Mouse (Mus musculus): ENCODE measurements around the gene Mctp1.
"Not testable (repeated sequence)": the region's sequence is repeated elsewhere in the genome, so short reads cannot be mapped to it uniquely, and the experiment has no call there.

Gene Mctp1

DNA sequence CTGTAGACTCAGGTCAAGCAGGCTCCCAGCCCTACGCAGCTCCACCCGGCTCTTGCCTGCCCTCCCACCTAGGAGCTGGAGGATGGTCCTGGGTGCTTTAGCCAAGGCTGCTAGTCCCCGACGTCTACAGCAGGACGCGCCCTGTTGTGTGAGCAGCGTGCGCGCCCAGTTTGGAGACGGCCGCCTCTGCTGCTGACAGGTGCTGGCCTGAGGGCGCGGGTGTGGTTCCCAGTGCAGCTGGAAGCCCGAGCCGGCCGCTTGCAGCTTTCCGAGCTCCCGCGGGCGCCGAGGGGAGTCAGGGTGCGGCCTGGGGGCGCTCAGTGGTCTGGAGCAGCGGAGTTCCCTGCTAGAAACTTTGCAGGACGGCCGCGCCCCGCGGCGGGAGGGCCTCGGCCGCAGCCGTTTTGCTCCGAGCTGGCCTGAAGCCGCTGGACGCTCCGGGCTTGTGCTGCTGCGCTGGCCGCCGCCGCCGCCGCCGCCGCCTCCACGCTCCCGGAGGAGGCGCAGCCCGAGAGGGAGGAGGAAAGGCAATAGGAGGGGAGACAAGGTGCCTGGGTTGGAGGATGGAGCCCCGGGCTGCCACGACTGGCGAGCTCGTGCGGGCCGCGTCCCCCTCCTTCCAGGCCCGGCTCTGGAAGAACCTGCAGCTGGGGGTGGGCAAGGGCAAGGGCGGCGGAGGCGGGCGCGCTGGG is at the start of gene Mctp1:
Mctp1 (plus strand) TSS at position 564 of the 692 bp plus-strand sequence.
- peak; percentile 1 for DNase-seq (ENCODE audit: low read depth, low spot score)
- H3K27me3 ChIP-seq (ENCODE audit: control insufficient read depth, insufficient read depth, low read length, poor library complexity, severe bottlenecking), result no peaks in the 10 kb centered on the region; the same call in 1 of the 2 replicates
- H3K36me3 ChIP-seq (ENCODE audit: control insufficient read depth, insufficient read depth, low read length, poor library complexity, severe bottlenecking), result no peaks in the 10 kb centered on the region

DNA sequence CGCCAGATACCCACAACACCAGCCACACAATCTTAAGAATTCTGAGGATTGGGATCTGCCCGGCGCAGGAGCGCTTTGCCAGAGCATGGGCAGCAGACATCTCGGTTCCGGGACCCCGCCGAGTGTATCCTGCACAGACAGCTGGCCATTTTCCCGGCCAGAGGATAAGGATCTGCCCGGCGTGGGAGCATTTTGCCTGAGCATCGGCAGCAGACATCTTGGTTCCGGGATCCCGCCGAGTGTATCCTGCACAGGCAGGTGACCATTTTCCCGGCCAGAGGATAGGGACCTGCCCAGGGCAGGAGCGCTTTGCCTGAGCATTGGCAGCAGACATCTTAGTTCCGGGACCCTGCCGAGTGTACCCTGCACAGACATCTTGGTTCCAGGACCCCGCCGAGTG is 38.4 kb upstream of the Mctp1 start:
- H3K27me3 ChIP-seq (ENCODE audit: control insufficient read depth, insufficient read depth, low read length, poor library complexity, severe bottlenecking); DNase-seq (ENCODE audit: low read depth, low spot score); H3K36me3 ChIP-seq (ENCODE audit: control insufficient read depth, insufficient read depth, low read length, poor library complexity, severe bottlenecking): not testable (repeated sequence)

DNA sequence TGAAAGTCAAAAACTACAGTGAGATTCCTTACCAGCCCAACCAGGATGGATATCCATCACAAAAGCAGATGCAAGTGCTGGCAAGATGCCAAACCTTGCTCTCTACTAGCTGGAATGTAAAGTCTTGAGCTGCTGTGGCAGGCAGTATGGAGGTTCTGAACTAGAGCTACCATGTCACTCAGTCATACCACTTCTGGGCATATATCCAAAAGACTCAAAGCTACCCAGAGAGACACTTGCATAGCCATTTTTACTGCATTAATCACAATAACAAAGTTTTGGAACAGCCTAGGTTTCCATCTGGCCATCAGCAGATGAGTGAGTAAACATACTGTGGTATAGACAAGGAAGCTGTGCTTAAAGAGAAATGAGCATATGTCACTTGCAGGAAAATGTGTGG is 25.6 kb upstream of the Mctp1 start:
- DNase-seq (ENCODE audit: low read depth, low spot score), result no peak
- no peaks in the 10 kb centered on the region for H3K27me3 ChIP-seq (ENCODE audit: control insufficient read depth, insufficient read depth, low read length, poor library complexity, severe bottlenecking)
- H3K36me3 ChIP-seq (ENCODE audit: control insufficient read depth, insufficient read depth, low read length, poor library complexity, severe bottlenecking), result no peaks in the 10 kb centered on the region

DNA sequence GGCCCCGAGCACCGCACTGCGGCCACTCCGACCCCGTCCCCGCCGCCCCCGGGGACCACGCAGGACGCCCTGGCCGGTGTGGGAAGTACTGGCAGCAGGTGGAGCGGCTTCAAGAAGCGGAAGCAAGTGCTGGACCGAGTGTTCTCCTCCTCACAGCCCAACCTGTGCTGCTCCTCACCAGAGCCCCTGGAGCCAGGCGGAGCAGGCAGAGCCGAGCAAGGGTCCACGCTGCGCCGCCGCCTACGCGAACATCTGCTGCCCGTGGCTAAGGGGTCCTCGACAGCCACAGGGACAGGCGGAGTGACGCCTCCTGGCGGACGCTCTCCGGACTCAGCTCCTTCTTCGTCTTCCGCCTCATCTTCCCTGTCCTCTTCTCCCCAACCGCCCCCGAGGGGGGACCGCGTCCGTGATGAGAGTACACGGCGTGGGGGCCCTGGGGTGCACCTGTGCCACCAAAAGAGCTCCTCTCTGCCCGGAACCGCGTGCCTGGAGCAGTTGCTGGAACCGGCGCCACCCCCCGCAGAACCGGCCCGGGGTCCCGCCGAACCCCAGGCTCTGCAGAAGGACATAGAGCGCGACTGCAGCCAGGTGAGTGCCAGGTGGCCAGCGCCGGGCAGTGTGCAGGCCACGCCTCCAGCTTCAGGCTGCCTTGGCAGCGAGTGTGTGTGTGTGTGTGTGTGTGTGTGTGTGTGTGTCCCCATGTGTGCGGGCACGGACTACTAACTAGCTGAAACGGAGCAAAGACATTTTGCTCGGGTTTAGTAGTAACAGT is 515 bp downstream of the Mctp1 start:
- Histone ChIP-seq H3K36me3 (ENCODE audit: control insufficient read depth, insufficient read depth, low read length, poor library complexity, severe bottlenecking) (no peaks in the 10 kb centered on the region), H3K27me3 (ENCODE audit: control insufficient read depth, insufficient read depth, low read length, poor library complexity, severe bottlenecking) (no peaks in the 10 kb centered on the region; the same call in 1 of the 2 replicates)
- peak; percentile 13 for DNase-seq (ENCODE audit: low read depth, low spot score)

- H3K27me3 ChIP-seq (ENCODE audit: control insufficient read depth, insufficient read depth, low read length, poor library complexity, severe bottlenecking), result no peaks in the 10 kb centered on the region; the same call in 1 of the 2 replicates
- H3K36me3 ChIP-seq (ENCODE audit: control insufficient read depth, insufficient read depth, low read length, poor library complexity, severe bottlenecking), result no peaks in the 10 kb centered on the region
- no peak for DNase-seq (ENCODE audit: low read depth, low spot score)
These were observed 4.3 kb downstream of the Mctp1 start for GRCm38 (mm10) chr13:76388615-76389014.

- no peaks in the 10 kb centered on the region for H3K27me3 ChIP-seq (ENCODE audit: control insufficient read depth, insufficient read depth, low read length, poor library complexity, severe bottlenecking)
- no peak for DNase-seq (ENCODE audit: low read depth, low spot score)
- H3K36me3 ChIP-seq (ENCODE audit: control insufficient read depth, insufficient read depth, low read length, poor library complexity, severe bottlenecking), result no peaks in the 10 kb centered on the region
These were observed 7.6 kb downstream of the Mctp1 start for GRCm38 (mm10) chr13:76391920-76392319.

GRCm38 (mm10) chr13:76393106-76393505 is 8.8 kb downstream of the Mctp1 start:
- H3K36me3 ChIP-seq (ENCODE audit: control insufficient read depth, insufficient read depth, low read length, poor library complexity, severe bottlenecking), result no peaks in the 10 kb centered on the region
- no peaks in the 10 kb centered on the region for H3K27me3 ChIP-seq (ENCODE audit: control insufficient read depth, insufficient read depth, low read length, poor library complexity, severe bottlenecking)
- no peak for DNase-seq (ENCODE audit: low read depth, low spot score)

DNA sequence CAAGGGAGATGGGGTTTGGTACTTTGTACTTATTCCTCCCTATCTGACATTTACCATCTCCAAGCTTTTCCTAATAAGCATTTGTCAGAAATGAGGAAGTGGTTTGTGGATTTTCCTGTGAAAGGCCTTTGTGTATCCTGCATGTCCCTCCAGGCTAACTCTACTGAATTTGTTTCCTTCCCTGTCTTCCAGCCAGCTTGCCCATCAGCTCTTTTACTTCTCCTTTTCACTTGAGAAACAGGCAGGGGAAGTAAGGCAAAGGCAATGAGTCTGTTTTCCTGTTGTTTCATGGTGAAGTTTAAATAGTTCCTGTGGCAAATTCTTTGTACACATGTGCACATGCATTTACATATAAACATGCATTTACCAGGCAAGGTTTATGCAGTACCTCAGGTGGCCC is 11.6 kb downstream of the Mctp1 start:
- H3K36me3 ChIP-seq (ENCODE audit: control insufficient read depth, insufficient read depth, low read length, poor library complexity, severe bottlenecking), result no peaks in the 10 kb centered on the region

GRCm38 (mm10) chr13:76409296-76409695 is 25.0 kb downstream of the Mctp1 start:
- no peak for DNase-seq (ENCODE audit: low read depth, low spot score)
- no peaks in the 10 kb centered on the region for H3K36me3 ChIP-seq (ENCODE audit: control insufficient read depth, insufficient read depth, low read length, poor library complexity, severe bottlenecking)
- H3K27me3 ChIP-seq (ENCODE audit: control insufficient read depth, insufficient read depth, low read length, poor library complexity, severe bottlenecking), result no peaks in the 10 kb centered on the region

More for the DNA sequence above, 11.6 kb downstream of the Mctp1 start:
- no peaks in the 10 kb centered on the region for H3K27me3 ChIP-seq (ENCODE audit: control insufficient read depth, insufficient read depth, low read length, poor library complexity, severe bottlenecking)
- DNase-seq (ENCODE audit: low read depth, low spot score), result no peak

GRCm38 (mm10) chr13:76410665-76411064 is 26.3 kb downstream of the Mctp1 start:
- no peak for DNase-seq (ENCODE audit: low read depth, low spot score)
- Histone ChIP-seq H3K36me3 (ENCODE audit: control insufficient read depth, insufficient read depth, low read length, poor library complexity, severe bottlenecking) (no peaks in the 10 kb centered on the region), H3K27me3 (ENCODE audit: control insufficient read depth, insufficient read depth, low read length, poor library complexity, severe bottlenecking) (no peaks in the 10 kb centered on the region)

DNA sequence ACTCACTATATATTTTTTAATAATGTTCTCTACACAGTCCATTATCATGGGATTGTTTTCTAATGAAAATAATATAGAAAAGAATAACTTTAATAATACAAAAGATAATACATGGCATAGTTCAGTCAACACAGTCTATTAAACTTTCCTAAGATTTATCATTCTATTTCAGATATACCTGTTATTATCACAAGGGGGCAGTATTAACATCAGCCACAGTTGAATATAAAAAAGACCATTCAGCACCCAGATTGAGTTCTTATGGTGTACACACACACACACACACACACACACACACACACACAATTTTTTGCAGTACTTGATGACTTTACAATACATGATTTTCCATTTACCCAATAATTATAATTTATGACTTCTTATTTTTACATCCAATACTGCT is 31.0 kb downstream of the Mctp1 start:
- H3K27me3 ChIP-seq (ENCODE audit: control insufficient read depth, insufficient read depth, low read length, poor library complexity, severe bottlenecking), result no peaks in the 10 kb centered on the region
- DNase-seq (ENCODE audit: low read depth, low spot score), result no peak

DNA sequence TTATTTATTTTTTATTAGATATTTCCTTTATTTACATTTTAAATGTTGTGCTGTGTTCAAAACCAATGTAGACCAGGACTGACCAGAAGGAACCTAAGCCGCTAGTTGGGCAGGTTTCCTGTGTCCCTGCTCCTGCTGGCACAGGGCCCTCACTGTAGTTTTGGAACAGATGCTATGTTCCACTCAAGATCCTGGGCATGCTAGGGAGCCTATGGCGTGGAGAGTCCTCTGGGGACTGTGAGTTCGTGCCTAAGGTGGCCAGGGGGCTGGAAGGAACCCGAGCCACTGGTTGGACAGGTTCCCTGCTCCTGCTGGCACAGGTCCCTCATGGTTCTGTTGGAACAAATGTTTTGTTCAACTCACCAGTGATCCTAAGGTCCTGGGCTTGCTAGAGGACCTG is 35.8 kb downstream of the Mctp1 start:
- H3K27me3 ChIP-seq (ENCODE audit: control insufficient read depth, insufficient read depth, low read length, poor library complexity, severe bottlenecking), result no peaks in the 10 kb centered on the region
- H3K36me3 ChIP-seq (ENCODE audit: control insufficient read depth, insufficient read depth, low read length, poor library complexity, severe bottlenecking), result no peaks in the 10 kb centered on the region
- no peak for DNase-seq (ENCODE audit: low read depth, low spot score)

More for the DNA sequence above, 31.0 kb downstream of the Mctp1 start:
- no peaks in the 10 kb centered on the region for H3K36me3 ChIP-seq (ENCODE audit: control insufficient read depth, insufficient read depth, low read length, poor library complexity, severe bottlenecking)

DNA sequence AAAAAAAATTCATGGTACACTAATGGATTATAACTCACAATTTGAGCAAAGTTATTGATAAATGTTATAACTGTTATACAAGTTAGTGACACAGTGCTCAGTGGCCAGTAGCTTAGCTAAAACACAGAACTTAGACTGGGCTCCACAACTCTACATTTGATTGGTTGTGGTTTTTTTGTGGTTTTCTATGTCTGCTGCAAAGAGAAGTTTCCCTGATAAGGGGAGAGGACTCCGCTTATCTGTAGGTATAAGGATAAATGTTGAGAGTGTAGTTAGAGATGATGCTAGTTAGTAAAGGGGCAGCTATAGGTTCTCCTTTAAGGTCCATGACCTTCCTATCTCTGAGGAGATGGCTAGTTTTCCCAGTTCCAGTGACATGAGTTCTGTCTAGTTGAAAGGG is 36.7 kb downstream of the Mctp1 start:
- no peaks in the 10 kb centered on the region for H3K36me3 ChIP-seq (ENCODE audit: control insufficient read depth, insufficient read depth, low read length, poor library complexity, severe bottlenecking)
- no peak for DNase-seq (ENCODE audit: low read depth, low spot score)
- no peaks in the 10 kb centered on the region for H3K27me3 ChIP-seq (ENCODE audit: control insufficient read depth, insufficient read depth, low read length, poor library complexity, severe bottlenecking)

DNA sequence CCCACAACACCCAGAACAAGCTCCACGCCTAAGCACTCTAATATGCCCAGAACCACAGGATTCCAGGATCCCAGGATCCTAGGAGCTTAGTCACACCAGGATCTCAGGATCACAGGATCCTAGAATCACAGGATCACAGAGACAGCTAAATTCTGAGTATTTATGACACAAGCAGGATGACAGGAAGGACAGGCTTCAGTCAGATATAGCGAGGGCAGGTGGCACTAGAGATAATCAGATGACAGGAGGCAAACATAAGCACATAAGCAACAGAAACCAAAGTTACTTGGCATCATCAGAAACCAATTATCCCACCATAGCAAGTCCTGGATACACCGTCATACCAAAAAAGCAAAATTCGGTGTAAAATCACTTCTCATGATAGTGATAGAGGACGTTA is 37.8 kb downstream of the Mctp1 start:
- no peak for DNase-seq (ENCODE audit: low read depth, low spot score)
- Histone ChIP-seq H3K27me3 (ENCODE audit: control insufficient read depth, insufficient read depth, low read length, poor library complexity, severe bottlenecking) (no peaks in the 10 kb centered on the region), H3K36me3 (ENCODE audit: control insufficient read depth, insufficient read depth, low read length, poor library complexity, severe bottlenecking) (no peaks in the 10 kb centered on the region)

DNA sequence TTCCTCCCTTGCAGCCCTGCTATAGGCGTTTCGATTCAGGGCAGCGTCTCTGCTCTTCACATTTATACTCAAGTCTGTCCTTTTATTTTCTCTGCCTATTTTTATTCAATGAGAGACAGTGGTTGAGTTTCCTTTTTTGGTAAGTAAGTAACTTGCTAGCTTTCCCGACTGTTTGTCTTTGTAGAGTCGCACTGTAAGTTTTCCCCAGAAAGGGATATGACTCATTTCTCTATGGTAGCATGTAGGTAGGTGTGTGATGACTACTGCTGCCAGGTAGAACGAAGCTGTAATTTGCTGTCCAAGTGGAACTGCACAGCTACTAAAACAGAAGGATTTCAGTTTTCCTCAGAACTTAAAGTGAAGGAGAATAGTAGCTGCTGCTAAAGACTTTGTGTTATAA is 45.1 kb downstream of the Mctp1 start:
- H3K36me3 ChIP-seq (ENCODE audit: control insufficient read depth, insufficient read depth, low read length, poor library complexity, severe bottlenecking), result no peaks in the 10 kb centered on the region
- DNase-seq (ENCODE audit: low read depth, low spot score), result no peak
- H3K27me3 ChIP-seq (ENCODE audit: control insufficient read depth, insufficient read depth, low read length, poor library complexity, severe bottlenecking), result no peaks in the 10 kb centered on the region

All from splenic B cell, adult 2 months (primary cell).